In genomic region chr10:31538243-31538642, GRCm38 (mm10) we compare ENCODE assay signal across 28 mouse cellular contexts.
A peak's percentile ranks its signal among the peaks of the same experiment; 100 is the strongest.
DNase-seq lines count a peak whose midpoint lies in the region; ATAC-seq and TF ChIP-seq lines count a peak whose summit lies in the region.
"Had no signal": no experiment of that assay in that cellular context is flagged by ENCODE, and none has a peak within 500 bp of the region (broad histone marks: within the 10 kb centered on the region; RNA-seq: fewer than 3 reads in every experiment).

No protein-coding gene starts in this region.

- no peak overlapping the region for H3K27ac ChIP-seq in MEL (ENCODE audit: control insufficient read depth, low read depth, low read length)
- no peak overlapping the region for H3K27ac ChIP-seq in intestine, postnatal 0 days (ENCODE audit: low read depth, low read length)
- no peak overlapping the region for H3K27ac ChIP-seq in hindbrain, embryonic 12.5 days
- H3K27ac ChIP-seq: forebrain, embryonic 10.5 days; forebrain, embryonic 15.5 days; gastrocnemius, adult 2 months; heart, adult 2 months; hindbrain, embryonic 14.5 days; liver, embryonic 15.5 days; lung, embryonic 15.5 days had no signal

- TF ChIP-seq POLR2A in MEL (IDR thresholded peaks at IDR 0.05; ENCODE audit: control insufficient read depth in 1 of 2, insufficient read depth in 1 of 2, low read depth in 1 of 2, low read length in 2 of 2, poor library complexity in 1 of 2) (no peak), myocyte (IDR thresholded peaks at IDR 0.05; ENCODE audit: insufficient read length, low read depth) (no peak)

- H3K9ac ChIP-seq in MEL (ENCODE audit: control insufficient read depth, low read depth, low read length, poor library complexity, severe bottlenecking), result no peak overlapping the region
- H3K9ac ChIP-seq in intestine, postnatal 0 days (ENCODE audit: low read depth, low read length), result no peak overlapping the region
- H3K9ac ChIP-seq in hindbrain, embryonic 12.5 days, result no peak overlapping the region
- H3K9ac ChIP-seq: forebrain, embryonic 15.5 days; heart, embryonic 12.5 days; hindbrain, embryonic 14.5 days; liver, embryonic 15.5 days; lung, embryonic 15.5 days had no signal

- H3K79me2 ChIP-seq in MEL (ENCODE audit: control insufficient read depth, insufficient read depth, low read length, poor library complexity), result no peaks in the 10 kb centered on the region
- H3K79me2 ChIP-seq in myocyte (ENCODE audit: control insufficient read depth, insufficient read depth), result peaks cover 97% of the 10 kb centered on the region

- no peak for TF ChIP-seq EP300 in MEL (IDR thresholded peaks at IDR 0.05; ENCODE audit: low read depth in 1 of 2, low read length in 2 of 2)

- no peaks in the 10 kb centered on the region for H3K9me3 ChIP-seq in MEL (replicated peaks; ENCODE audit: insufficient read depth, low read length)
- no peaks in the 10 kb centered on the region for H3K9me3 ChIP-seq in intestine, postnatal 0 days (ENCODE audit: control insufficient read depth)
- H3K9me3 ChIP-seq in hindbrain, embryonic 12.5 days (replicated peaks), result no peaks in the 10 kb centered on the region
- H3K9me3 ChIP-seq: forebrain, embryonic 10.5 days; forebrain, embryonic 15.5 days; G1E; heart, embryonic 12.5 days; liver, embryonic 15.5 days; lung, embryonic 15.5 days had no signal

- H3K4me2 ChIP-seq in intestine, postnatal 0 days (replicated peaks; ENCODE audit: low read depth), result no peak overlapping the region
- H3K4me2 ChIP-seq in myocyte (ENCODE audit: low read depth), result peak overlapping the region; percentile 22
- no peak overlapping the region for H3K4me2 ChIP-seq in hindbrain, embryonic 12.5 days (replicated peaks)
- H3K4me2 ChIP-seq: forebrain, embryonic 15.5 days; heart, embryonic 12.5 days; hindbrain, embryonic 14.5 days; liver, embryonic 15.5 days; lung, embryonic 15.5 days had no signal

- no peak overlapping the region for H3ac ChIP-seq in myocyte (ENCODE audit: control insufficient read depth, insufficient read length)

- peak; percentile 76 for ATAC-seq in intestine, postnatal 0 days
- ATAC-seq in hindbrain, embryonic 12.5 days (ENCODE audit: low FRiP score), result no peak
- no peak for ATAC-seq in inflammation-experienced regulatory T-cells, adult 6 months
- ATAC-seq: forebrain, embryonic 15.5 days had no signal

- 45% methylated on average over 2 of the region's 2 CpGs for WGBS in intestine, postnatal 0 days
- 95% methylated on average over 2 of the region's 2 CpGs for WGBS in hindbrain, embryonic 12.5 days

- H3K4me1 ChIP-seq in MEL (ENCODE audit: control insufficient read depth in 1 of 2, insufficient read depth in 2 of 2, low read length in 2 of 2), result no peaks in the 10 kb centered on the region
- peaks cover 7% of the 10 kb centered on the region; the same call in 1 of the 2 replicates for H3K4me1 ChIP-seq in intestine, postnatal 0 days (replicated peaks; ENCODE audit: control insufficient read depth, insufficient read depth, low read length)
- H3K4me1 ChIP-seq in hindbrain, embryonic 12.5 days, result no peaks in the 10 kb centered on the region
- H3K4me1 ChIP-seq: forebrain, embryonic 10.5 days; liver, embryonic 15.5 days; lung, embryonic 15.5 days had no signal

- H3K36me3 ChIP-seq in MEL (ENCODE audit: control insufficient read depth in 1 of 2, insufficient read depth in 2 of 2, low read length in 2 of 2), result no peaks in the 10 kb centered on the region
- H3K36me3 ChIP-seq in intestine, postnatal 0 days (ENCODE audit: control insufficient read depth, insufficient read depth), result no peaks in the 10 kb centered on the region
- H3K36me3 ChIP-seq in myocyte (ENCODE audit: control insufficient read depth, insufficient read depth), result no peaks in the 10 kb centered on the region
- no peaks in the 10 kb centered on the region for H3K36me3 ChIP-seq in hindbrain, embryonic 12.5 days
- H3K36me3 ChIP-seq: G1E; liver, embryonic 15.5 days; lung, embryonic 15.5 days had no signal

- DNase-seq in 3T3-L1 (ENCODE audit: low read depth, low spot score), result peak; percentile 70
- DNase-seq in MEL (ENCODE audit: low read depth, low spot score), result peak; percentile 14
- DNase-seq in cerebellum, adult 9-10 months, result no peak
- DNase-seq: adrenal gland, postnatal 25 days; B cell, adult 2 months; cerebellum, adult 11-12 months; cerebellum, postnatal 14 days; gastrocnemius, adult 2 months; gastrocnemius, postnatal 36 days; heart, adult 2 months; heart, postnatal 4 days; kidney, postnatal 14 days; layer of hippocampus, adult 9-11 months; liver; lung, postnatal 36 days; midbrain, embryonic 14.5 days; right cerebral cortex, postnatal 4 days had no signal

- TF ChIP-seq CTCF in MEL (IDR thresholded peaks at IDR 0.05 in 2 of 3, conservative IDR thresholded peaks at IDR 0.05 in 1 of 3; ENCODE audit: control insufficient read depth in 1 of 3, insufficient read depth in 1 of 3, low read depth in 2 of 3, low read length in 3 of 3, poor library complexity in 1 of 3, severe bottlenecking in 1 of 3), result no peak
- no peak for TF ChIP-seq CTCF in intestine, postnatal 0 days (IDR thresholded peaks at IDR 0.05; ENCODE audit: low read depth)

- H3K4me3 ChIP-seq in MEL (ENCODE audit: control insufficient read depth in 1 of 2, insufficient read depth in 1 of 2, low read depth in 2 of 2, low read length in 2 of 2) (no peak overlapping the region), myocyte (no peak overlapping the region)
- no peak overlapping the region for H3K4me3 ChIP-seq in intestine, postnatal 0 days (ENCODE audit: low read depth, low read length)
- H3K4me3 ChIP-seq in hindbrain, embryonic 12.5 days, result no peak overlapping the region
- H3K4me3 ChIP-seq: forebrain, embryonic 10.5 days; forebrain, embryonic 15.5 days; gastrocnemius, adult 2 months; heart, adult 2 months; heart, embryonic 12.5 days; liver, embryonic 15.5 days; lung, embryonic 15.5 days had no signal

- H3K27me3 ChIP-seq in MEL (ENCODE audit: control insufficient read depth in 1 of 2, insufficient read depth in 2 of 2, low read length in 2 of 2) (no peaks in the 10 kb centered on the region), myocyte (ENCODE audit: control insufficient read depth, insufficient read depth, insufficient read length) (no peaks in the 10 kb centered on the region)
- H3K27me3 ChIP-seq in intestine, postnatal 0 days (replicated peaks; ENCODE audit: control insufficient read depth, insufficient read depth, low read length), result no peaks in the 10 kb centered on the region
- H3K27me3 ChIP-seq in hindbrain, embryonic 12.5 days, result no peaks in the 10 kb centered on the region
- H3K27me3 ChIP-seq: forebrain, embryonic 15.5 days; heart, embryonic 12.5 days; liver, embryonic 15.5 days; lung, embryonic 15.5 days had no signal

- no peak for TF ChIP-seq RAD21 in MEL (IDR thresholded peaks at IDR 0.05; ENCODE audit: low read depth, low read length)

TF ChIP-seq in MEL, 35 proteins besides CTCF, POLR2A, EP300 and RAD21:
- TF ChIP-seq ZC3H11A (IDR thresholded peaks at IDR 0.05; ENCODE audit: low read depth, low read length), result no peak
- TF ChIP-seq MYB (IDR thresholded peaks at IDR 0.05; ENCODE audit: low read depth, low read length), result no peak
- no peak for TF ChIP-seq ZKSCAN1 (IDR thresholded peaks at IDR 0.05; ENCODE audit: low read depth, low read length)
- no peak for TF ChIP-seq NELFE (IDR thresholded peaks at IDR 0.05; ENCODE audit: low read depth, low read length)
- no peak for TF ChIP-seq USF1 (IDR thresholded peaks at IDR 0.05; ENCODE audit: low read depth, low read length)
- no peak for TF ChIP-seq MEF2A (IDR thresholded peaks at IDR 0.05; ENCODE audit: extremely low read depth, insufficient replicate concordance, low read depth, low read length, poor library complexity, severe bottlenecking)
- TF ChIP-seq UBTF (IDR thresholded peaks at IDR 0.05; ENCODE audit: borderline replicate concordance, insufficient read depth, low read depth, low read length), result no peak
- TF ChIP-seq MXI1 (IDR thresholded peaks at IDR 0.05; ENCODE audit: low read depth, low read length), result no peak
- no peak for TF ChIP-seq USF2 (IDR thresholded peaks at IDR 0.05; ENCODE audit: borderline replicate concordance in 1 of 2, insufficient read depth in 1 of 2, low read depth in 1 of 2, low read length in 2 of 2)

TF ChIP-seq in myocyte, 11 proteins besides CTCF, POLR2A, EP300 and RAD21:
- no peak for TF ChIP-seq SRF (IDR thresholded peaks at IDR 0.05; ENCODE audit: control insufficient read depth, insufficient read length, low read depth)
- no peak for TF ChIP-seq MYOG (IDR thresholded peaks at IDR 0.05; ENCODE audit: control insufficient read depth in 1 of 3, insufficient read depth in 1 of 3, insufficient read length in 2 of 3, low read depth in 2 of 3)
- TF ChIP-seq E2F4 (IDR thresholded peaks at IDR 0.05; ENCODE audit: insufficient read depth), result no peak
- TF ChIP-seq TCF3 (IDR thresholded peaks at IDR 0.05; ENCODE audit: insufficient read length, low read depth), result no peak
- TF ChIP-seq MYOD1 (IDR thresholded peaks at IDR 0.05; ENCODE audit: control insufficient read depth in 1 of 3, insufficient read length in 2 of 3, low read depth in 2 of 3), result no peak
- TF ChIP-seq REST (IDR thresholded peaks at IDR 0.05; ENCODE audit: insufficient read depth, insufficient read length), result no peak
- TF ChIP-seq TCF12 (IDR thresholded peaks at IDR 0.05; ENCODE audit: insufficient read depth, poor library complexity, severe bottlenecking), result no peak
- TF ChIP-seq CEBPB (IDR thresholded peaks at IDR 0.05; ENCODE audit: insufficient read depth, poor library complexity, severe bottlenecking), result no peak
- TF ChIP-seq USF1 (IDR thresholded peaks at IDR 0.05; ENCODE audit: low read depth), result no peak
- no peak for TF ChIP-seq POLR2AphosphoS2 (IDR thresholded peaks at IDR 0.05; ENCODE audit: insufficient read length, low read depth)
- no peak for TF ChIP-seq MAX (IDR thresholded peaks at IDR 0.05; ENCODE audit: low read depth)
TF ChIP-seq in myocyte: peak in this region for 0.
